Comparison of ENCODE assay signal across 9 mouse cellular contexts in the genomic region with DNA sequence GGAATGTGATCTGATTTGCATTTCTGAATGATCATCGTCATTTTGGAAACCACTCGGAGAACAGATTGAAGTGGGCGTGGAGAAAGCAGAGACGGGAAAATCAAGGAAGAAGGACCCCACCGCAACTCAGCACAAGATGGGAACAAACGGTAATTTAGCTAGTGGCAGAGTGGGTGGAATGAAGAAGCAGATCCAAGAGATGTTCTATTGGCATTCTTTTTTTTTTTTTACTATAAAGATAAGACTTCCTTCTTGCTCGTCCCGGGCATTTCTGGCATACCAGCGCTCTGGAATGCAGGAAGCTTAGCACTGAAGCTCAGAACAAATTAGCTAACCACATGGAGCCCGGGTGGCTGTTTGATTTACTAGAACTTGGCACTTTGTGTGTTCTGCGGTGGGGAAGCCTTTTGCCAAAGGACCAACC.
DNase-seq lines count a peak whose midpoint lies in the region; ATAC-seq lines count a peak whose summit lies in the region.
"Had no signal": no experiment of that assay in that cellular context is flagged by ENCODE, and none has a peak within 500 bp of the region (broad histone marks: within the 10 kb centered on the region; RNA-seq: fewer than 3 reads in every experiment).

No protein-coding gene starts in this region.

- peaks cover 51% of the 10 kb centered on the region for H3K4me1 ChIP-seq in liver, embryonic 12.5 days
- H3K4me1 ChIP-seq in forebrain, embryonic 16.5 days (replicated peaks; ENCODE audit: control insufficient read depth, insufficient read depth, low read length) = no peaks in the 10 kb centered on the region

- no peaks in the 10 kb centered on the region for H3K36me3 ChIP-seq in liver, embryonic 12.5 days
- no peaks in the 10 kb centered on the region for H3K36me3 ChIP-seq in forebrain, embryonic 16.5 days (ENCODE audit: control insufficient read depth, insufficient read depth)

- H3K9me3 ChIP-seq in liver, embryonic 12.5 days (replicated peaks) = no peaks in the 10 kb centered on the region
- no peaks in the 10 kb centered on the region for H3K9me3 ChIP-seq in forebrain, embryonic 16.5 days (ENCODE audit: control insufficient read depth, low read length)

- H3K4me3 ChIP-seq in liver, embryonic 12.5 days = no peak overlapping the region
- H3K4me3 ChIP-seq in forebrain, embryonic 16.5 days (replicated peaks; ENCODE audit: low read length) = no peak overlapping the region

- no peak overlapping the region for H3K4me2 ChIP-seq in liver, embryonic 12.5 days
- H3K4me2 ChIP-seq in forebrain, embryonic 16.5 days (ENCODE audit: low read length) = no peak overlapping the region

- no peak for ATAC-seq in liver, embryonic 12.5 days
- ATAC-seq in forebrain, embryonic 16.5 days = no peak

- peaks cover 20% of the 10 kb centered on the region for H3K27me3 ChIP-seq in liver, embryonic 12.5 days (replicated peaks)
- H3K27me3 ChIP-seq in forebrain, embryonic 16.5 days (replicated peaks; ENCODE audit: control insufficient read depth, insufficient read depth, low read length) = no peaks in the 10 kb centered on the region

- no peak overlapping the region for H3K9ac ChIP-seq in liver, embryonic 12.5 days
- H3K9ac ChIP-seq in forebrain, embryonic 16.5 days (replicated peaks; ENCODE audit: low read depth, low read length) = no peak overlapping the region

- DNase-seq in cerebellum, postnatal 14 days = peak; percentile 40 to 51
- DNase-seq in cerebellum, adult 8-10 months = no peak
- peak; percentile 84 for DNase-seq in 3T3-L1 (ENCODE audit: low read depth, low spot score)
- peak; percentile 61 for DNase-seq in heart, postnatal 4 days
- DNase-seq in thymus, adult 18-20 months = no peak
- DNase-seq in spleen, postnatal 14 days (ENCODE audit: low spot score in 2 of 2) = no peak

- WGBS in liver, embryonic 12.5 days (ENCODE audit: insufficient replicate concordance) = 41% methylated on average over 11 of the region's 11 CpGs
- WGBS in forebrain, embryonic 16.5 days = 75% methylated on average over 11 of the region's 11 CpGs

- peak overlapping the region; percentile 41; the same call in 1 of the 2 replicates for H3K27ac ChIP-seq in liver, embryonic 12.5 days
- no peak overlapping the region for H3K27ac ChIP-seq in forebrain, embryonic 16.5 days (ENCODE audit: low read length)
- H3K27ac ChIP-seq: macrophage had no signal

Comparison
In these comparisons a context has a peak if more than half of its experiments do, and no peak if none do; other contexts are left out.
1. DNase-seq: peak in cerebellum, postnatal 14 days (2 of 2), 3T3-L1 (single experiment) and heart, postnatal 4 days (single experiment); none in cerebellum, adult 8-10 months (single experiment), thymus, adult 18-20 months (0 of 2) and spleen, postnatal 14 days (0 of 2).